Mouse (Mus musculus): ENCODE results near the gene Myl7.

DNA sequence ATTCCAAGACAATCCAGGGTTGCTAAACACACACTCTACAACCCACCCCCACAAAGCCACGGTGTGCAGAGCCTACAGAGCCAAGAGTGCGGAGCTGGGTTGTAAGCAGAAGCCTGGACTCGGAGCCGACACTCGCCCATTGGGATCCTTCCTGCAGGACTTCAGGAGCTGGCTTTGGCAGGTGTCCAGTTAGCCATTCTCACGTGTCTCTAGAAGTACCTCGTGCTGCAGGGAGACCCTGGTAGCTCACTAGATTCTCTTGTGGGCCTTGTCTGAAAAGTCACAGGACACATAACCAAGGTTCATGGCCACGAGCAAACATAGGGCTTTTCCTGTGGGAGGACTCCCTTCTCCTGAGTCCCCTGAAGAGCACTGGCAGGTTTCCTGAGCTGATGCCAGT is 14.7 kb upstream of the Myl7 start:
- TF ChIP-seq EP300 (IDR thresholded peaks at IDR 0.05; ENCODE audit: insufficient read depth, low read depth, low read length), result no peak
- TF ChIP-seq POLR2A (IDR thresholded peaks at IDR 0.05; ENCODE audit: insufficient read depth, low read length), result no peak
